Mouse (Mus musculus): ENCODE data around the gene Iqgap2. TPM values are rescaled to one million over a fixed set of nuclear protein-coding genes. Genes with fewer than 3 reads are reported as not detected.

Iqgap2 gene
- total RNA-seq, 2 experiments from 2014 or later = 12.2 to 21.9 TPM

- intact Hi-C loops (cut with DNase I) = no loop called here
- DNase-seq (ENCODE audit: low spot score in 2 of 2) = no peak
These were observed 97.4 kb downstream of the Iqgap2 start for GRCm38 (mm10) chr13:95794346-95794745.

GRCm38 (mm10) chr13:95790883-95791282, 100.8 kb downstream of the Iqgap2 start:
- intact Hi-C loops (cut with DNase I) = no loop called here
- no peak for DNase-seq (ENCODE audit: low spot score in 2 of 2)

- intact Hi-C loops (cut with DNase I) = no loop called here
- peak; percentile 17 to 36 for DNase-seq (ENCODE audit: low spot score in 2 of 2)
These were observed 102.9 kb downstream of the Iqgap2 start for GRCm38 (mm10) chr13:95788631-95789376.

GRCm38 (mm10) chr13:95782969-95783332, 108.8 kb downstream of the Iqgap2 start:
- DNase-seq (ENCODE audit: low spot score in 2 of 2) = no peak
- intact Hi-C loops (cut with DNase I) = no loop called here

- DNase-seq (ENCODE audit: low spot score in 2 of 2) = no peak
These were observed 109.3 kb downstream of the Iqgap2 start for GRCm38 (mm10) chr13:95782311-95782968.

GRCm38 (mm10) chr13:95780038-95780437, 111.7 kb downstream of the Iqgap2 start:
- no peak for DNase-seq (ENCODE audit: low spot score in 2 of 2)
- intact Hi-C loops (cut with DNase I) = no loop called here

More at GRCm38 (mm10) chr13:95782311-95782968, 109.3 kb downstream of the Iqgap2 start:
- intact Hi-C loops (cut with DNase I) = no loop called here

GRCm38 (mm10) chr13:95779261-95779660, 112.5 kb downstream of the Iqgap2 start:
- intact Hi-C loops (cut with DNase I) = no loop called here
- DNase-seq (ENCODE audit: low spot score in 2 of 2) = no peak

- intact Hi-C loops (cut with DNase I) = no loop called here
- DNase-seq (ENCODE audit: low spot score in 2 of 2) = no peak
These were observed 113.0 kb downstream of the Iqgap2 start for GRCm38 (mm10) chr13:95778761-95779161.

- intact Hi-C loops (cut with DNase I) = loop anchor here (2.0 kb wide), 2 partner anchors 115 to 173 kb away; no protein-coding TSS in a partner anchor
- DNase-seq (ENCODE audit: low spot score in 2 of 2) = no peak
These were observed 113.9 kb downstream of the Iqgap2 start for GRCm38 (mm10) chr13:95777651-95778391.

- intact Hi-C loops (cut with DNase I) = loop anchor here (2.0 kb wide), 2 partner anchors 116 to 174 kb away; no protein-coding TSS in a partner anchor
- DNase-seq (ENCODE audit: low spot score in 2 of 2) = peak; percentile 28 to 36
These were observed 114.5 kb downstream of the Iqgap2 start for GRCm38 (mm10) chr13:95777237-95777636.

- intact Hi-C loops (cut with DNase I) = no loop called here
- DNase-seq (ENCODE audit: low spot score in 2 of 2) = peak in 1 of 2 experiments; percentile 14
These were observed 116.6 kb downstream of the Iqgap2 start for GRCm38 (mm10) chr13:95774966-95775696.

GRCm38 (mm10) chr13:95765017-95765416, 126.7 kb downstream of the Iqgap2 start:
- DNase-seq (ENCODE audit: low spot score in 2 of 2) = no peak
- intact Hi-C loops (cut with DNase I) = no loop called here

- no peak for DNase-seq (ENCODE audit: low spot score in 2 of 2)
- intact Hi-C loops (cut with DNase I) = no loop called here
These were observed 127.7 kb downstream of the Iqgap2 start for GRCm38 (mm10) chr13:95763876-95764517.

GRCm38 (mm10) chr13:95759810-95760209, 131.9 kb downstream of the Iqgap2 start:
- intact Hi-C loops (cut with DNase I) = no loop called here
- no peak for DNase-seq (ENCODE audit: low spot score in 2 of 2)

- intact Hi-C loops (cut with DNase I) = no loop called here
- DNase-seq (ENCODE audit: low spot score in 2 of 2) = no peak
These were observed 137.4 kb downstream of the Iqgap2 start for GRCm38 (mm10) chr13:95754285-95754684.

- intact Hi-C loops (cut with DNase I) = no loop called here
- no peak for DNase-seq (ENCODE audit: low spot score in 2 of 2)
These were observed 139.3 kb downstream of the Iqgap2 start for GRCm38 (mm10) chr13:95752386-95752785.

- DNase-seq (ENCODE audit: low spot score in 2 of 2) = no peak
- intact Hi-C loops (cut with DNase I) = loop anchor here (10.0 kb wide), 1 partner anchor 147 kb away; the partner anchor contains the start of gene Iqgap2
These were observed 144.2 kb downstream of the Iqgap2 start for GRCm38 (mm10) chr13:95747541-95747940.

GRCm38 (mm10) chr13:95747101-95747500, 144.6 kb downstream of the Iqgap2 start:
- DNase-seq (ENCODE audit: low spot score in 2 of 2) = no peak

GRCm38 (mm10) chr13:95746509-95746908, 145.2 kb downstream of the Iqgap2 start:
- DNase-seq (ENCODE audit: low spot score in 2 of 2) = peak; percentile 22 to 30
- intact Hi-C loops (cut with DNase I) = loop anchor here (10.0 kb wide), 1 partner anchor 148 kb away; the partner anchor contains the start of gene Iqgap2

More at GRCm38 (mm10) chr13:95747101-95747500, 144.6 kb downstream of the Iqgap2 start:
- intact Hi-C loops (cut with DNase I) = loop anchor here (10.0 kb wide), 1 partner anchor 148 kb away; the partner anchor contains the start of gene Iqgap2
